Mouse (Mus musculus): ENCODE results near the gene A4galt.
"Not testable (repeated sequence)": the region's sequence is repeated elsewhere in the genome, so short reads cannot be mapped to it uniquely, and the experiment has no call there.

The A4galt gene

DNA sequence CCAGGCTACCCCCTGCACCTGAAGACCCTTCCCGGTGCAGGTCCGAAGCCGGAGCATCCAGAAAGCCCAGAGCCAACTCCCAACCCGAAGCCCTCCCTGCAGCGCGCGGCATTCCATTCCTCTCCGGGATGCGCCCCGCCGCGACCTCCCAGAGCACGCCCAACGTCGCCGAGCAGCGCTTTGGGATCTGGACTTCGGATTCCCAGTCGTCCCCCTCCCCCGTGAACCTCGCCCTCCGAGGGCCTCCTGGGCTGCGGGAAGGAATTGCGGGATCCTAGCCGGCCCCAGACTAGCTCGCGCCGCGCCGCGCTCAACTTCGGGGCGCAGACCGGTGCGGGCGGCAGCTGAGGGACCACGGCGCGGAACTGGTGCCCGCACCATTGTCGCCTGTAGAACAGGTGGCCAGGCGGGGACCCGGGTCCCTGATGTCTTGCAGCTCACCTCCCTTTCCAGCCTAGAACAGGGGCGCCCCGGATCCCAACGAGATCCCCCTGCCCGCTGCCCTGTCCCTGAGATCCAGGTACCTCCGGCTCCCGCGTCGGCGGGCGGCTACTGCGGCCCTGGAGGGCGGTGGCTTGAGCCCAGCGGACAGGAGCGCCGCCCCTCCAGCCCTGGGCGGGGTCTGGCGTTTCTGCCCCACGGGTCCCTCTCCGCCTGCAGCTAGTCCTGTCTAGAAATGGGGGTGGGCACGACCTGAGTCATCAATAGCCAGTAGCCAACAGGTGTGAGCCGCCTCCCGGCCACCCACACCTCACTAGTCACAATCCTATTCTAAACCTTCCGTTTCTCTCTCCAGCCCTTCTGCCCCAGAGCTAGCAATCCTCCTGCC is at the start of gene A4galt:
Gene A4galt (minus strand): TSS at position 599 of the 829 bp plus-strand sequence.
- DNase-seq: no peak

GRCm38 (mm10) chr15:83299916-83300582 is 48.5 kb upstream of the A4galt start:
- no peak for DNase-seq

DNA sequence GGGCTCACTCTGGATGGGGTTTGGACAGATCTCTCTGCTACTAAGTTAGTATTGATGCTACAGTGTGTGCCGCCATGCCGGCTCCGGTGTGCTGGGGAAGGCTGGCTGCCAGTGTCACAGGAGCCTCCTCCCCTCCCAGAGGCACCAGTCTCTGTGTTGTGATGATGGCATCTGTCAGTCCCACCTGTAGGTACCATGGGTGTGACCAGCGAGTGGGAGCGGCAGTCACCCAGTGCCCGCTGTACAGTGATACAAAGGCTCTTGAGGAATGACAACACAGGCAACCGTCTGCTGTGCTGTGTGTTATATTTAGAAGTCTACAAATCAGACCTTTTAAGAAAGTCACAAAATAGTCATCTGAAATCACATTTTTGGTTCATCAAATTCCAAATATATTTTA is 47.9 kb upstream of the A4galt start:
- no peak for DNase-seq

DNA sequence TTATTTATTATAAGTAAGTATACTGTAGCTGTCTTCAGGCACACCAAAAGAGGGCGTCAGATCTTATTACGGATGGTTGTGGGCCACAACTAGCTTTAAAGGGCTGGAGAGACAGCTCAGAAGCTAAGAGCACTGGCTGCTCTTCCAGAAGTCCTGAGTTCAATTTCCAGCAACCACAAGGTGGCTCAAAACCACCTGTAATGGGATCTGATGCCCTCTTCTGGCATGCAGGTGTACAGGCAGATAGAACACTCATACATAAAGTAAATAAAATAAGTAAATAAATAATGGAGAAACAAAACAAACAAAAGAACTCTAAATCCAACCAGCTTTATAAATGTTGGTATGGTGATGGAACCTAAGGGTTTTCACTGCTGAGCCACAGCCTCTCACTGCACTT is 47.2 kb upstream of the A4galt start:
- DNase-seq: no peak

- no peak for DNase-seq
Observed at GRCm38 (mm10) chr15:83298313-83298712, 46.7 kb upstream of the A4galt start.

DNA sequence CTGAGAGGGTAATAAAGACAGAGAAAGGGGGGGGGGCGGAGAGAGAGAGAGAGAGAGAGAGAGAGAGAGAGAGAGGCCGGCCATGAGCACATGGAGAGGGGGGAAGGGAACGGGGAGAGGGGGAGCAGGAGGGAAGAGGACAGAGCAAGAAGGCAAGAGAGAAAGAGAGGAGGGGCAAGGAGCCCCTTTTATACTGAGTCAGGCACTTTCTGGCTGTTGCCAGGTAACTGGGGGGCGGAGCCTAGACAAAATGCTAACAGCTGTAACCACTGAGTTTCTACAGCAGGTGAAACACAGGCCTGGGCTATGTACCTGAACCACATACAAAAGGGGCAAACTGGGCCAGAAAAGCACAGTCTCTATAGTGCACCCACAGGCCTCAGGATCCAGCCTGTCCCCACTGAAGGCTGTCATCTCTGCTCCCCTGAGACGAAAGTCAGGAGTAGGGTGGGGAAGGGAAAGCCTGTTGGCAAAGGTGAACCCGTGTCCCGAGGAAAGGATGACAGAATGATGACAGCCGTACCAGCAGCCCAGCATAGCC is 45.3 kb upstream of the A4galt start:
- DNase-seq: no peak

- no peak for DNase-seq
Observed at GRCm38 (mm10) chr15:83296050-83296449, 44.5 kb upstream of the A4galt start.

GRCm38 (mm10) chr15:83294954-83295353 is 43.4 kb upstream of the A4galt start:
- no peak for DNase-seq

GRCm38 (mm10) chr15:83293706-83294645 is 42.4 kb upstream of the A4galt start:
- no peak for DNase-seq

- no peak for DNase-seq
Observed at GRCm38 (mm10) chr15:83293144-83293543, 41.6 kb upstream of the A4galt start.

DNA sequence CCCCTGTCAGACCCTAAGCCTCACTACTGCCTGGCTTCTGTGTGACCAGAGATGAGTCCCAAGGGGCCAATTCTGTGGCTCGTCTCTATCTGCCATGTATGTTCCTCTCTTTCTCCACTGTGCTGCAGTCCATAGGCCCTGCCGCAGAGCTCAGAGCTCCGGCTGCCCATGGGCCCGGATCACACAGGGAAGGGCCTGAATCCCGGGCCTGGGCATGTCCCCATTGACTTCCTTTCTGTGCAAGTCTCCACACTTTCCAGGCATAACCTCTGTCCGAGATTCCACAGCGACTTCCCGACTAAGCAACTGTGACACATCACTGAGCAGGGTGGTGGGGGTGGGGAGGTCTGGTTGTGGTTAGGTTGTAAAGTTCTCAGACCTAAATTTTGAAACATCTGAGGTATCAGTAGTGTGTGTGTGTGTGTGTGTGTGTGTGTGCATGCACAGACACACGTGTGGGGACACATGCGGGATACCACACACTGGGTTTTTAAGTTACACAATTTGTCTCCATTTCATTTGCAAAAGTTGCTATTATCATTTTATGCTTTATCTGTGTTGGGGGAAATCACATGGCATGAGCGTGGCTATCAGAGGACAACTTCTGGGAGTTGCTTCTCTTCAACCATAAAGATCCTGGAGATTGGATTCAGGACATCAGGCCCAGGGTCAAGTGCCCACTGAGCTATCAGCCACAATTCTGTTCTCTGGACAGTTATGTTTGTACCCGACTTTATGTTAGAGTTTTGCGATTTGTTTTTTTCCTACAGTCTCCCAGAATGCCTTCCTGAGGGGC is 40.9 kb upstream of the A4galt start:
- DNase-seq: no peak

- DNase-seq: no peak
Observed at GRCm38 (mm10) chr15:83290899-83291298, 39.3 kb upstream of the A4galt start.

DNA sequence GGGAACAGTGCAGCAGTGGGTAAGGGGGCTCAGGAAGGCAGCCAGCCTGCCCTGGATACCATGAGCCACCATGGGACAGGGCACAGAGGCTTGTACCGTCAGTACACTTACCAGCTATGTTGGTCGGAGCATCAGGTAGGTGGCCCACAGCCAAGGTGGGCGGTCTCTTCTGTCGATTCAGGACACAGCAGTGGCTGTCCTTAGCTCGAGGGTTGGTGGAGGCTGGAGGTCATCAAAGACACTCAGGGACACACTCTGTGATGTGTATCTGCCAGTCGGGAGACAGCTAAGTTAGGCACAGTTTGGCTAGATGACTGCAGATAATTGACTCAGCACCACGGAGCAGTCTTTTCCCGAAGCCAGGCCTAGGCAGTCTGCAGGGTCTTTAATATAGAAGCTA is 33.3 kb upstream of the A4galt start:
- no peak for DNase-seq

GRCm38 (mm10) chr15:83282397-83282796 is 30.8 kb upstream of the A4galt start:
- DNase-seq: no peak

DNA sequence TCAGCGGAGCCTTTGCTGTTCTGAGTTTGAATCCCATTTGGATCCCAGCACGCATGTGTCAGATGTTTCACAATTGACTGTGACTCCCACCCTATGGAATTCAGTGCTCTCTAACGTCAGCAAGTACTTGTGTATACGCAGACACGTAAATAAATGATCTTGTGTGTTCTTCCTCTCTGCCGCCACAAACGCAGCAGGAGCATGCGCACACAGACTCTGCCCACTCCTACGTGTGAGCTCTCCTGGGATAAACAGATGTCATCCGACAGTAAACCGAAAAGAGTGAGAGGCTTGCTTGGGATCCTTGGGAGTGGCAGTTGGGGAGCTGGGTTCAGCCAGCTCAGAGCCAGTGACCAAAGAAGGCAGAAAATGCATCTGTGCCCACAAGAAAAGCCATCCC is 29.7 kb upstream of the A4galt start:
- no peak for DNase-seq

DNA sequence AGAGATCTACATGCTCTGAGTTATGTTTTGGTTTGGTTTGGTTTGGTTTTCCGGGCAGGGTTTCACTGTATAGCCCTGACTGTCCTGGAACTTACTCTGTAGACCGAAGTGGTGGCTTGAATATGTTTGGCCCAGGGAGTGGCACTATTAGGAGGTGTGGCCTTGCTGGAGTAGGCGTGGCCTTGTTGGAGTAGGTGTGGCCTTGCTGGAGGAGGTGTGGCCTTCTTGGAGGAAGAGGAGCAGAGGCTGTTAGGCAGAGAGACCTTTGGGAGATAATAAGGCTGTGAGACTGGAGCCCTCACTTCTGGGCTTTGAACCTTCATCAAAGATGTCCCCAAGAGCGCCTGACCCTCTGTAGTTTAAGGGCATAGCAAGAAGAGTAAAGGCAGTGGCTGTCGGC is 27.0 kb upstream of the A4galt start:
- DNase-seq: no peak

GRCm38 (mm10) chr15:83277451-83277850 is 25.9 kb upstream of the A4galt start:
- DNase-seq: no peak

DNA sequence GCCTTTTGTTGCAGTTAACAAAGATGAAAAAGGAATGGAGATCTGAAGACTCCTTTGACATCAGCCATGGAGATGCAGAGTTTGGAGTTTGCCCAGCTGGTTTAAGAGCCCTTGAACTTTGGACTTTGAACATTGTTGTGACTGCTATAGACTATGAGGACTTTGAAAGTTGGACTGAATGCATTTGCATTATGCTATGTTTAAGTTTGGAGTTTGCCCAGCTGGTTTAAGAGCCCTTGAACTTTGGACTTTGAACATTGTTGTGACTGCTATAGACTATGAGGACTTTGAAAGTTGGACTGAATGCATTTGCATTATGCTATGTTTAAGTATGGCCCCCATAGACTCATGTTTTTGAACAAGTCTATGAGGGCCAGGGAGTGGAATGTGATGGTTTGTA is 22.7 kb upstream of the A4galt start:
- not testable (repeated sequence) for DNase-seq

GRCm38 (mm10) chr15:83273017-83273416 is 21.4 kb upstream of the A4galt start:
- DNase-seq: no peak

DNA sequence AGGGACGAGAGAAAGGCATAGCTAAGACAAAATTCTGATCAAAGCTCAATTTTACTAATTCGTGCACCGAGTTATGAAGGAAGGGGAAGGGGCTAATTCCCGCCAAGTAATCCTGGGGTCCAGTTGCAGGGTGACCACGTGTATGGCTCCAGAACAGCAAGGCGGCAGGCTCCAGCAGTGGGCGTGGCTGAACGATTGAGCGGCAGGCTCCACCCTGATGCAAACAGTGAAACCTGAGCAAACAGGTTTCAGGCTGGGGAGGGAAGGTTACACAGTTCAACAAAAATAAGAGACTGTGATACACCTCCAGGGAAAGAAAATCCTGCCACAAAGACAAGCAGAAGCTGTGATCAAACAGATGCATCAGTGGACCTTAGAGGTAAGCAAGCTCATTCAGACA is 19.6 kb upstream of the A4galt start:
- DNase-seq: not testable (repeated sequence)

- DNase-seq: not testable (repeated sequence)
Observed at GRCm38 (mm10) chr15:83269985-83270384, 18.4 kb upstream of the A4galt start.

DNA sequence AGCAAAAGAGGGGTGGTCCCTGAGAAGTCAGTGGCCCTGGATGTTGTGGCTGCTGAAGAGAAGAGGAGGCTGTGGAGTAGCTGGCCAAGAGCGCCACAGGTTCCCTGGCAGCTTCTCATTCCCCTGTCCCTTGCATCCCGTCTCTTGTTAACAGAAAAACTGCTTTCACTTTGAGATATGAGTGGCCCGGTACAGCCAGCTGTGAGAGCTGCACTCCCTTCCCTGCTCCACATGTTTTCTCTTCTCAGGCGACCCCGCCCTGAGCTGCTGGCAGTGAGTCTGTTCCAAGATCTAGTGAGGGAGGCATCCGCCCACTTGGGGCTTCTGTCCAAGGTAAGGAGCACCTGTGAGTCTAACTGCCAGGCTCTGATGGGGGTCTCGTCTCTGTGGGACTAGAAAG is 16.9 kb upstream of the A4galt start:
- not testable (repeated sequence) for DNase-seq
